Mouse (Mus musculus) ES-CJ7 (cell line): ENCODE results near the gene Ugt1a9.

Source experiments
- DNase-seq: peaks from one replicate; pipeline ENCODE4 v3.0.0; 2011; ENCODE audit warnings: low read depth, low spot score

Ugt1a9 gene

DNA sequence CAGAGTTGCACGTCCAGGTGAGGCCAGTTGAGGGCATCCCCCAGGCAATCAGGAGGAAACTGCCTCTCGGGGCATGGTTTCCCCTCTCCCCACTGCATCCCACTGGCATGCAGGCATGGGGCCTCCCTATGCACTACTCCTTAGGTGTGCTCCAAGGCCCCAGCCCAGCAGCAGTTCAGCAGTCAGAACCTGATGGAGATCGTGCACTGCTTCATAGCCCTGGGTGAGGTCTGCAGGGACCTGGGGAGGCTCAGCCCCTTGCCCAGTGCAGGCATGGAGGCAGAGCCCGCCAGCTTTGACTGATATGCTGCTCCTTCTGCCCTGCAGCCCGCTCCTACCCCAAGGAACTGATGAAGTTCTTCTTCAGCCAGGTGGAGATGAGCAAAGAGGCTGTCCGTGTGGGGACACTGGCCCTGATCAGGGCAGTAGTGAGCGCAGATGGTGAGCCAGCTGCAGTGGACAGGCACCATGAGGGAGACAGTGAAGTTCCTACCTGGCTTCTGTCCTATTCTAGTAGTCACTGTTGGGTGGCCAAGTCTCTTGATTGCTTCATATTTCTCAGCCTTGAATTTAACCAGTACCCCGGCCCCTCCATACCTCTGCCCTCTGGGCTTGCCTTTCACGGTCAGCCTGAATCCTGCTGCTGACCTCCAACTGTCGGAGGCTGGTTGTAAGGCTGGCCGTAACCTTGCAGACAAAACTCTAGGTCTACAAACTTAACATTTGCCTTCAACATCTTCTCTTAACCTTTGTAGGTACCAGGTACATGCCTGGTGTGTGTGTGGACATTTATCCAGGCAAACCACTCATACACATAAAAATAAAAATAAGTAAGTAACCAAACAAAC, 164.7 kb downstream of the Ugt1a9 start:
- DNase-seq, result no peak

- no peak for DNase-seq
Measured at GRCm38 (mm10) chr1:88235894-88236415, 165.4 kb downstream of the Ugt1a9 start.

DNA sequence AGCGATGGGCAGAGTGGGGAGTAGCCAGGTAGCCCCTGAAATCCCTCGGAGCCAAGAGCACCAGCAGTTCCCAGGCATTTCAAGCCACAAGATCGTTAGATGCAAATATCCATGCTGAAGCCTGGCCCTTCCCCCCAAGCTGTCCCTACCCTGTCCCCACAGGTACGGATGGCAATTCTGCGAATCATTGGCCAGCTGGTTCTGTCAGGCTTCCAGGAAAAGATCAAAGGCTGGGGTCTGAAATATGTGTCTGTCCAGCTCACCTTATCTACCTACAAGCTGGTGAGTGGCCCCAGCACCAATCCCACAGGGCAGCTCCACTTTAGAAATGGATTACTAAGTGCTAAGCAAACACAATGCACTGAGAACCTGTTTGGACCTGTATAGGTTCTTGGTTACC, 166.7 kb downstream of the Ugt1a9 start:
- no peak for DNase-seq

DNA sequence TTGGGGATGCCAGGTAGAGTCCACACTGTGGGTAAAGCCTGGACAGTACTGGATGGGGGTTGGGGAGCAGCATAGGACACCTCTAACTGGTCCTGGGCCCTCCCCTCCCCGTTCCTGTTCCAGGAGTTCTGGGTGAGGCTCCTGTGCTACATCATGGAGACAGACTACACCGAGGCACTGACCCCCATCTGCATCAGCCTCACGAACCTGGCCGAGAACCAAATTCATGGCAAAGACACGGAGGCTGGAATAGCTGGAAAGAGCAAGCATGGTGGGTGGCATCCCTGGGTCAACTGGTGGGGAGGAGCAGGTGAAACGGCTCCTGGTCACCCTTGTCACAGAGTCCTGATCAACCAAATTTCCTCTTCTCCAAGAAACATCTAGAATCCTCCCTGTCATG, 168.2 kb downstream of the Ugt1a9 start:
- DNase-seq, result no peak

DNA sequence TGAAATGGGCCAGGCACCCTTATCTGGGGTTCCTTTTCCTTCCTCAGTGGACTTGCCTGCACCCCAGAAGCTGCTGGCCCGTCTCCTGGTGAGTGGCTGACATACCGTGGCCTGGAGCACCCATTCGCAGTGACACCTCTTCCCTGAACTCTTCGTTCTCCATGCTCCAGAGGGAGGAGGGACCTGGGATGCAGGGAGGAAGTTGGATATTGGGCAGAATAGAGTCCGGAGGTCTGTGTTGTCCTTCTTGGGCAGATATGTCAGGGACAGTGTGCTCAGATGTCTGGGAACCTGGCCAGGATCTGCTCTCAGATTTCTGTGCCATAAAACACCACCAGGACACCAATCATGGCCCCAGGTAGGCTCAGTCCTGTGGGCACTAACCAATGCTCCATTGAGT, 169.5 kb downstream of the Ugt1a9 start:
- no peak for DNase-seq

DNA sequence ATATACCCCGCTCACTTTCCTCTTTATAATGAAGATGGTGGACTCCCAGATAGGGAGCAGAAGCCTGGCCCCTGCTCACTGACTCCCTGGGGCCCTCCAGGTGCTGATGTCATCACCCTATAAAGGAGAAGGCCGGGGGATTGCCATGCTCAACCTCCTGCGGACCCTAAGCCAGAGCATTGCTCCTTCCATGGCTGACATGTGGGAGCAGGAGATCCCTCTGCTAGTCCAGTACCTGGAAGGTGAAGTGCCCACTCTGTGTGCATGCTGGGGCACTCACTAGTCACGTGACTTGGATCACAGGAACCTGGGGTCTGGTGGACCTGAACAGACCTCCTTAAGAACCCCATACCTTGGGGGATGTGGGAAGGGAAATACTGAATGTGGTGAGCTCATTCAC, 170.0 kb downstream of the Ugt1a9 start:
- no peak for DNase-seq

DNA sequence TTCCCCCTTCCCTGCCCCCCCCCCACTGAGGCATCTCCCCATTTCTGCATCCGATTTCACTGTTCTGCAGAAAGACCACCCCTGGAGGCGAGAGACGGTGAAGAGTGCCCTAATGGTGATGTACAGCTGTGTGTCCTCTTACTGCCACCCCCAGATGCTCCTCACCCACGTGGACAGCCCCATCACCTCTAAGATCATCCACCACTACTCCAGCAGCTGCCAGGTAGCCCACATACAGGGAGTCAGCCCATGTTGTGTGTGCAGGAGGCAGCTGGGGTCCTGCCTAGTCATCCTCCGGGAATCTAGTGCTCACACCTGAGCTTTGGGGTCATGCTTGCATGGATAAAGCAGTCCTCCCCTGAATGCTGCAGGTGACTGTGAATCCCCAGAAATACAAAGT, 173.3 kb downstream of the Ugt1a9 start:
- DNase-seq, result no peak

DNA sequence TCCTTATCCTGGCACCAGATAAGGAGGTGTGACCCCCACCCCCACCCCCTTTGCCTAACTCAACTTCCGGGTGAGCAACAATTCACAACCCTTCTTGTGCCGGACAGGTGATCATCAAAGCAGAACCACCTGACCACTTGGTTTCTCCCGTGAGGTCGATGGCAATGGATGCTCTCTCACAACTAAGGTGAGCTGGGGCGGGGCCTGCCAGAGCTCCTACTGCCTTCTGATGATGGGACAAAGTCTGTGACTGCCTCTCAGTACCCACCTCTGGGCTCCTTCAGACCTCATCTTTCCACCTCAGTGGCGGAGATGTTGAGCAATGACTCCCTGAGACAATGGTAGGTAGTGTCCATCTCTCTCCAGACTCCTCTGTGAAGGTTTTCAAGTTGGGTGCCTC, 175.3 kb downstream of the Ugt1a9 start:
- DNase-seq, result no peak

DNA sequence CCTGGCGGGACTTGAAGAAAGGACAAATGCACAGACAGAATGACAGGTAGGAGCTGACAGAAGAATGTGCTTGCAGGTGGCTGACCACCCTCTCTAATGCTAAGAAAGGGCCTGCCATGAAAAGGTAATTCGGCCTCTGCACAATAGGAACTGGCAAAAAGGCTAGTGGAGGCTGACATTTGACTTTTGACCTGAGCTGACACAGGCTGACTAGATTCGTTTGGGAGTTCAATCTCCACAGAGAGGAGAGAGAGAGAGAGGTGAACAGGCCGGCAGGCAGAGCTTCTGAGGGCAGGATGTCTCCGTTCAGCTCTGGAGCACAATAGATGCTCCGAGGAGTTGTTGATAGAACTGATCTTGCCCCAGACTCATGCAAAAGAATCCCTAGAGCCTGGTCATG, 175.8 kb downstream of the Ugt1a9 start:
- no peak for DNase-seq

- DNase-seq, result no peak
Measured at GRCm38 (mm10) chr1:88247660-88248059, 177.1 kb downstream of the Ugt1a9 start.

GRCm38 (mm10) chr1:88248658-88249057, 178.1 kb downstream of the Ugt1a9 start:
- DNase-seq, result no peak

- DNase-seq, result no peak
Measured at GRCm38 (mm10) chr1:88249596-88249995, 179.0 kb downstream of the Ugt1a9 start.

DNA sequence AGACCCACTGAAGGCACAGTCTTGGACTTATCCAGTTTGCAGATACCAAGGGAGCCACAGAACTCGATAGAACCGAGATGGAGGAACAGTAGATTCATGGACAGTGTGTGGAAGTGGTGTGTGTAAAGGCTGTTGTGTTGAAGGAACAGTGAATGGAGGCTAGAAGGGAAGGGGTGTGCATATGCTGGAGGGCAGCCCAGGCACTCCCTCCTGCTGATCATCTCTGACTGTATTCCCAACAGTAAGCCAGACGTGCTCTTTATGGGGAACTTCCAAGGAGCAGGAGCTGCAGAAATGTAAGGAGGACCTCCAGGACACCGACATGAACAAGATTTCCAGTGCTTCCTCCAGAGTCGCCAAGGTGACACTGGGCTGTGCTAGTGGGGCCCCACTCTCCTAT, 179.4 kb downstream of the Ugt1a9 start:
- DNase-seq, result no peak

GRCm38 (mm10) chr1:88253106-88253505, 182.5 kb downstream of the Ugt1a9 start:
- no peak for DNase-seq

DNA sequence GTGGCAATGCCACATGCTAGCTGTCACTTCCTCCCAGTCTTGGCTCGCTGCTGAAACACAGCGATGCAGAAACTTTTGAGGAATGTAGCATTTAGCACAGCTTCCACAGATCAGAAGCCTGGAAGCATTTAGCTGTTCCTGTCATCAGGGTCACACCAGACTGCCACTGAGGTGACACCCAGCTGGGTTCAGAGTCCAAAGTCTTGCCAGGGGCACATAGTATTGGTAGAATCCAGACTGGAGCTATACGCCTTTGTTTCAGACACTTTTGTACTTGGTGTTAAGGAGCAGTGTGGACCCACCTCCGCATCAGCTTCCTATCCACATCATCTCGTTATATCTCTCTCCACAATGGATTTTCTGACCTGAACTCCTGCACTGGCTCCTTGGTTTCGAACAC, 182.9 kb downstream of the Ugt1a9 start:
- no peak for DNase-seq

- no peak for DNase-seq
Measured at GRCm38 (mm10) chr1:88254793-88255465, 184.3 kb downstream of the Ugt1a9 start.

DNA sequence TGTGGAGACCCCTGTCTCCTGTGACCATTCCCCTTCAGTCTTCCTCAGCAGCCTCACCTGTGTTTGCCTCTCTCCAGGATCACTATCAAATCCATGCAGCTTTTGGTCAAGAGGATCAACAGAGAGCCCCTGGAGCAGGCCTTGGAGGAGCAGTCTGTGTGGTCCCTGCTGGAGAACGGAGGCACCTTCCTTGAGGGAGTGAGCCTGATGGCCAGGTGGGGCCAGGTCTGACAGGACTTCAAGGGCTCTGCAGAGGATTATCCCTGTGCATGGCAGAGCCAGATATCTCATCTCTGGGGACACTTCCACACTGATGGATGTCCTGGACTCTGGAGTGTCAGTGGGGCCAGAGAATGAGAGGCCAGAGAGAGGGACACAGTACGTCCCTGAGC, 184.9 kb downstream of the Ugt1a9 start:
- DNase-seq, result no peak

DNA sequence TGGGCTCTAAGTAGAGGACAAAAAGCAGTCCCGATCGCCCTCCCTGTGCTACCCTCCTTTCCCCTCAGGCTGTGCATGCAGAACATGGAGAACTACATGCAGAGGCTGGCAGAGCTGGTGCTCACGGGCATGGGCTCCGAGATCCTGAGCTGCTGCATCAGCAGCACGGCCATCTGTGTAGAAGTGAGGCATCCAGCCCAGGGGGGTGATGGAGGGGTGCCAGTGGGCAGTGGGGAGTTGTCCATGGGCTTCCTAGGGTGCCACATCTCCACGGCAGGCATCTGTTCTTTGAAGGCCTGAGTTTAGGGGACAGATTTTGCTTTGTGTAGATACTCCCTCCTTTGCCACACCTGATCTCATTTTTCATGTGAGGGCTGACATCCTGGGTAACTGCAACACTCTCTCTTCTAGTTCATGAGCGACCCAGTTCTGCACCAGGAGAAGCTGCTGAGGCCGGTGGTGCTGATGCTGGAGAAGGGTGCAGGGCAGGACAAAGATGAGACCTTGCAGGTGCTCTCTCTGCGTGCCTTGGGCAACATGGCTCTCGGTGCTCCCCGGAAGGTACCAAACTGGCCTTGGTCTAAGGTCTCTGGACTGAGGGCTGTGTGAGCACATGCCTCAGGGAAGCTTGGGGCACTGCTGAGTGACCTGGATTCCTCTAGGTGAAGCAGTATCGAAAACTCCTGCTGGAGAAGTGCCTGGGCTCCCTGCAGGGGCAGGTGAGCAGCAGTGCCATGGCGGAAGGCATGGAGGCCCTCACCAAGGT, 185.6 kb downstream of the Ugt1a9 start:
- DNase-seq, result no peak

GRCm38 (mm10) chr1:88256886-88257663, 186.5 kb downstream of the Ugt1a9 start:
- DNase-seq, result no peak

DNA sequence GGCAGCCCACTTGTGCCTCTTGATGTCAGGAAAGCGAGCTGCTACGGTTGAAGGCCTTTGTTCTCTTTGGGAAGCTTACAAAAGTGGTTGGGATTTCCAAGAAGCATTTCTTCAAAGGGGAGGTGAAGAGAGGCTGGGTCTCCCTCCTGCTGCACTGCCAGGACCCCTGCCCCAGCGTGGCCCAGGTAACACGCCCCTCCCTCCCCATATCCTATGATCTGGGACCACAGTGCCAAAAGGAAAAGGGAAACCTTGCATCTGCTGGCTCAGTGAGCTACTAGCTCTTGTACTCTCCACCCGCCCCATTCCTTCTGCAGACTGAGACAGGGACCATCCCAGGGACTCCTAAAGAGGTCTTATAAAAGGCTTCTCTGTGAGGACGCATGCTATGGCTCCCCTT, 187.1 kb downstream of the Ugt1a9 start:
- no peak for DNase-seq

- DNase-seq, result no peak
Measured at GRCm38 (mm10) chr1:88258361-88258760, 187.8 kb downstream of the Ugt1a9 start.
